Mouse (Mus musculus): ENCODE results near the gene Megf11. TPM values are rescaled to one million over a fixed set of nuclear protein-coding genes. Genes with fewer than 3 reads are reported as not detected.

Gene Megf11
- total and polyA plus RNA-seq, 3 experiments, result 0.33 to 0.38 TPM; not detected in 1

DNA sequence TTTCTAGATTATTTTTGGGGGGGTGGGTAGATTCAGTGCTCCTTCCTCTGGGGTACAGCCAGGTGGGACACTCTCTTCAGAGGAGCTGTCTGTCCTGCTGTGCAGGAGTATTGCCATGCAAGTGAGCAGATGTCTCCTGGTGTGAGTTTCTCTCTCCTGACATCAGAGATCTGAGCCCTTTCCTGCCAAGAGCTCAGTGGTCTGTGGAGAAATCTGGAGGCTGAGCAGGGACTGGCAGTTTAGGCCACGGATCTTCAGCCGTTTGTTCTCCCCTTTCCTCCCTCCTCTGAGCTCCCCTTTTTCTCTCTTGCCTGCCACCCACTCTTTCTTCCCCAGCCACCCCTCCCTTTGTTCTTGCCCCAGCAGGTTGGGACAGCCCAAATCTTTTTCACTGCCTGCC is 264.5 kb downstream of the Megf11 start:
- TF ChIP-seq GATA2 (IDR thresholded peaks at IDR 0.05; ENCODE audit: borderline replicate concordance, low read depth, low read length), result no peak
- TF ChIP-seq POLR2AphosphoS5 (IDR thresholded peaks at IDR 0.05; ENCODE audit: insufficient replicate concordance, low read depth, low read length), result no peak
- no peak for TF ChIP-seq GATA1 (IDR thresholded peaks at IDR 0.05; ENCODE audit: borderline replicate concordance, low read length)
- no peak for TF ChIP-seq CTCF (IDR thresholded peaks at IDR 0.05; ENCODE audit: low read depth, low read length)
- TF ChIP-seq TAL1 (conservative IDR thresholded peaks at IDR 0.05; ENCODE audit: low read depth, low read length), result no peak
- no peak for ATAC-seq (ENCODE audit: extremely low read depth, insufficient number of reproducible peaks, low FRiP score, poor library complexity, severe bottlenecking)
- Histone ChIP-seq H3K4me1 (ENCODE audit: insufficient read depth, low read depth, low read length) (no peaks in the 10 kb centered on the region), H3K36me3 (replicated peaks) (no peaks in the 10 kb centered on the region), H3K9me3 (replicated peaks) (no peaks in the 10 kb centered on the region), H3K27me3 (ENCODE audit: insufficient read depth, low read length) (peaks cover 39% of the 10 kb centered on the region), H3K4me3 (ENCODE audit: low read depth, low read length) (no peak overlapping the region)
- DNase-seq (ENCODE audit: low spot score), result no peak

DNA sequence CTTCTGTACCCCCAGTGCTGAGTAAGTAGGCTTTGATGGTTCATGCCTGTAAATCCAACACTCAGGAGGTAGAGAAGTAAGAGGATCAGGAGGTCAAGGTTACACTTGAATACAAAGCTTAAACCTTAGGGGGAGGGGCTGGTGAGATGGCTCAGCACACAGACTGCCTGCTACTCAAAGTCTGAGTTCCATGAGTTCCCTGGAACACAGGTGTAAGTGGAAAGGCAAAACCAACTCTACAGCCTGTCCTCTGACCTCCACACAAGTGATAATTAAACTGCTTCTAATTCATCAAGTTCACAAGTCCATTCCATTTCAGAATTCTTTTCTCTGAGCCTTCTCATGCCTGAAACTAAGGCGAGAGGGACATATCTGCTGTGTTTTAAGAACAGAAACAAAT is 265.8 kb downstream of the Megf11 start:
- no peak for TF ChIP-seq CTCF (IDR thresholded peaks at IDR 0.05; ENCODE audit: low read depth, low read length)
- TF ChIP-seq POLR2AphosphoS5 (IDR thresholded peaks at IDR 0.05; ENCODE audit: insufficient replicate concordance, low read depth, low read length), result no peak
- no peak for TF ChIP-seq GATA1 (IDR thresholded peaks at IDR 0.05; ENCODE audit: borderline replicate concordance, low read length)
- no peak for TF ChIP-seq TAL1 (conservative IDR thresholded peaks at IDR 0.05; ENCODE audit: low read depth, low read length)
- TF ChIP-seq GATA2 (IDR thresholded peaks at IDR 0.05; ENCODE audit: borderline replicate concordance, low read depth, low read length), result no peak
- DNase-seq (ENCODE audit: low spot score) (no peak), ATAC-seq (ENCODE audit: extremely low read depth, insufficient number of reproducible peaks, low FRiP score, poor library complexity, severe bottlenecking) (no peak)
- H3K27me3 ChIP-seq (ENCODE audit: insufficient read depth, low read length), result peaks cover 38% of the 10 kb centered on the region
- no peaks in the 10 kb centered on the region for H3K36me3 ChIP-seq (replicated peaks)
- no peak overlapping the region for H3K4me3 ChIP-seq (ENCODE audit: low read depth, low read length)
- H3K4me1 ChIP-seq (ENCODE audit: insufficient read depth, low read depth, low read length), result no peaks in the 10 kb centered on the region
- no peaks in the 10 kb centered on the region for H3K9me3 ChIP-seq (replicated peaks)

DNA sequence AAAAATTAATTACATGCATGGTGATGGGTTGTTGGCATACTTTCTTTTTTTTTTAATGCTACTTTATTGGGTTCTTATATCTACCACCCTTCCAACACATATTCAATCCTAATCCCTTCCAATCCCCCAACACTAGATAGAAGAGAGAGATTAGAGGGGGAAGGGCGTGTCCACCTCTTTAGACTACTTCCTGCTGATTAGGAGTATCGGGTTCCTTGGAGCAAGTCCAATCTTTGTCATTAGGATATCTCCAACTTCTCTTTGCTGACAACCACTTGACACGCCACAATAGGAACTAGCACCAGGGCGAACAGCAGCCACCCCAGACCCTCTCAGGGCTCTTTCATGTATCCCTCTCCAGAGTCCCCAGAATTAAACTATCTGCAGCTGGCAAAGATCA is 266.3 kb downstream of the Megf11 start:
- Histone ChIP-seq H3K9me3 (replicated peaks) (no peaks in the 10 kb centered on the region), H3K4me1 (ENCODE audit: insufficient read depth, low read depth, low read length) (no peaks in the 10 kb centered on the region), H3K36me3 (replicated peaks) (no peaks in the 10 kb centered on the region), H3K4me3 (ENCODE audit: low read depth, low read length) (no peak overlapping the region), H3K27me3 (ENCODE audit: insufficient read depth, low read length) (peaks cover 41% of the 10 kb centered on the region)
- TF ChIP-seq POLR2AphosphoS5 (IDR thresholded peaks at IDR 0.05; ENCODE audit: insufficient replicate concordance, low read depth, low read length) (no peak), CTCF (IDR thresholded peaks at IDR 0.05; ENCODE audit: low read depth, low read length) (no peak), GATA1 (IDR thresholded peaks at IDR 0.05; ENCODE audit: borderline replicate concordance, low read length) (no peak), TAL1 (conservative IDR thresholded peaks at IDR 0.05; ENCODE audit: low read depth, low read length) (no peak), GATA2 (IDR thresholded peaks at IDR 0.05; ENCODE audit: borderline replicate concordance, low read depth, low read length) (no peak)
- no peak for ATAC-seq (ENCODE audit: extremely low read depth, insufficient number of reproducible peaks, low FRiP score, poor library complexity, severe bottlenecking)
- no peak for DNase-seq (ENCODE audit: low spot score)

DNA sequence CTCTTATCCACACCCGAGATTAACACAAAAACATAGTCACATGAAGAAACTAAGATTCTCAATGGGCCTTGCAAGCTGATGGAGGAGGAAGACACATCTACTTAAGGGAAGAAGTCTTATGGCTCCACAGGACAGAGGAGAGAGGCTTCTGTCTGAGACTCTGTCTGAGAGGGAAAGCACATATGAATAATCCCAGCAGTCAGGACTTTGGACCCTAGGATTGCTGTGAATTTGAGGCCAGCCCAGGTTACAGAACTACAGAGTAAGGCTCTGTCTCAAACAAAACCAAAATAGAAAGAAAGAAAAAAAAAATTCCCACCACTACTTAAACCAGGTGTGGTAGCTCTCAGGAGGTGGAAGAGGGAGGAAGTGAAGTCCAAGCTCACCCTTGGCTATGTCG is 266.7 kb downstream of the Megf11 start:
- ATAC-seq (ENCODE audit: extremely low read depth, insufficient number of reproducible peaks, low FRiP score, poor library complexity, severe bottlenecking) (no peak), DNase-seq (ENCODE audit: low spot score) (no peak)
- Histone ChIP-seq H3K4me3 (ENCODE audit: low read depth, low read length) (no peak overlapping the region), H3K27me3 (ENCODE audit: insufficient read depth, low read length) (peaks cover 42% of the 10 kb centered on the region), H3K36me3 (replicated peaks) (no peaks in the 10 kb centered on the region), H3K4me1 (ENCODE audit: insufficient read depth, low read depth, low read length) (no peaks in the 10 kb centered on the region), H3K9me3 (replicated peaks) (no peaks in the 10 kb centered on the region)
- TF ChIP-seq GATA2 (IDR thresholded peaks at IDR 0.05; ENCODE audit: borderline replicate concordance, low read depth, low read length) (no peak), POLR2AphosphoS5 (IDR thresholded peaks at IDR 0.05; ENCODE audit: insufficient replicate concordance, low read depth, low read length) (no peak), GATA1 (IDR thresholded peaks at IDR 0.05; ENCODE audit: borderline replicate concordance, low read length) (no peak), CTCF (IDR thresholded peaks at IDR 0.05; ENCODE audit: low read depth, low read length) (no peak), TAL1 (conservative IDR thresholded peaks at IDR 0.05; ENCODE audit: low read depth, low read length) (no peak)

DNA sequence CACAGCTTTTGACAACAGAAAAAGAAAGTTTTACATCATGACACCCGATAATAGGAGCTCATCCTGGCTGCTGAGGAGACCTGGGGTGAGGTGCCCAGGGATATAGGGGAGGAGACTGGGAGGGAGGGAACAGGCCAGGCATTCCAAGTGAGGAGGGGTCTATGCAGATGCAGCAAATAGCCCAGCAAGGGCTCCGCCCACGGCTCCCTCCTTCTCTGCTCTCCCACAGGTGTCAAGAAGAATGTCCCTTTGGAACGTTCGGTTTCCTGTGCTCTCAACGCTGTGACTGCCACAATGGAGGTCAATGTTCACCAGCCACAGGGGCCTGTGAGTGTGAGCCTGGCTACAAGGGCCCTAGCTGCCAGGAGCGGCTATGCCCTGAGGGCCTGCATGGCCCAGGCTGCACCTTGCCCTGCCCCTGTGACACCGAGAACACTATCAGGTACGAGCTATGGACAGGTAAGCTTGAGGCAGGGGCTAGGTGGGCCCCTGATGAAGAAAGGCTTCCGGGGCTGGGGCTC is 267.5 kb downstream of the Megf11 start:
- Histone ChIP-seq H3K4me3 (ENCODE audit: low read depth, low read length) (no peak overlapping the region), H3K36me3 (replicated peaks) (no peaks in the 10 kb centered on the region), H3K27me3 (ENCODE audit: insufficient read depth, low read length) (peaks cover 43% of the 10 kb centered on the region), H3K4me1 (ENCODE audit: insufficient read depth, low read depth, low read length) (no peaks in the 10 kb centered on the region), H3K9me3 (replicated peaks) (no peaks in the 10 kb centered on the region)
- no peak for DNase-seq (ENCODE audit: low spot score)
- ATAC-seq (ENCODE audit: extremely low read depth, insufficient number of reproducible peaks, low FRiP score, poor library complexity, severe bottlenecking), result no peak
- TF ChIP-seq POLR2AphosphoS5 (IDR thresholded peaks at IDR 0.05; ENCODE audit: insufficient replicate concordance, low read depth, low read length) (no peak), GATA2 (IDR thresholded peaks at IDR 0.05; ENCODE audit: borderline replicate concordance, low read depth, low read length) (no peak), GATA1 (IDR thresholded peaks at IDR 0.05; ENCODE audit: borderline replicate concordance, low read length) (no peak), CTCF (IDR thresholded peaks at IDR 0.05; ENCODE audit: low read depth, low read length) (no peak), TAL1 (conservative IDR thresholded peaks at IDR 0.05; ENCODE audit: low read depth, low read length) (no peak)

DNA sequence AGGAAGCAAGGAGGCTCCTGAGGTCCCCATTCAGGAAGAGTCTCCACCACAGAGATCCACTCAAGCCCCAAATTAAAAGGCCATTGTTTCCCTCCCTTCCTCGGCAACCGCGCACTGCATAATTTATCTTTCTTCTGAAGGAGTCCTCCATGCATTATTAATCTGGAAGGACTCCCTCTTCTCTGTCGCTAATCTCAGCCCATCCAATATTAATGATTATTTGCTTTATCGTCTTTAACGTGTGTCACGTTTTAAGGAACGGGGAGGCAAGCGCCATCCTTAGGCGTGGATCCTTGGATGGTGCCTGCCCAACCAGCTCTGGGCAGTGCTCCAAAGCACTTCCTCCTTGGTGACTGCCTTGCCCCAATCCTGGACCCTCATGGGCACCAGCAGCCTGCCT is 269.3 kb downstream of the Megf11 start:
- DNase-seq (ENCODE audit: low spot score), result no peak
- ATAC-seq (ENCODE audit: extremely low read depth, insufficient number of reproducible peaks, low FRiP score, poor library complexity, severe bottlenecking), result no peak
- TF ChIP-seq POLR2AphosphoS5 (IDR thresholded peaks at IDR 0.05; ENCODE audit: insufficient replicate concordance, low read depth, low read length) (no peak), GATA2 (IDR thresholded peaks at IDR 0.05; ENCODE audit: borderline replicate concordance, low read depth, low read length) (no peak), CTCF (IDR thresholded peaks at IDR 0.05; ENCODE audit: low read depth, low read length) (no peak), TAL1 (conservative IDR thresholded peaks at IDR 0.05; ENCODE audit: low read depth, low read length) (no peak), GATA1 (IDR thresholded peaks at IDR 0.05; ENCODE audit: borderline replicate concordance, low read length) (no peak)

More for the DNA sequence above, 269.3 kb downstream of the Megf11 start:
- Histone ChIP-seq H3K36me3 (replicated peaks) (no peaks in the 10 kb centered on the region), H3K9me3 (replicated peaks) (no peaks in the 10 kb centered on the region), H3K4me3 (ENCODE audit: low read depth, low read length) (no peak overlapping the region), H3K4me1 (ENCODE audit: insufficient read depth, low read depth, low read length) (no peaks in the 10 kb centered on the region), H3K27me3 (ENCODE audit: insufficient read depth, low read length) (peaks cover 51% of the 10 kb centered on the region)

Measured in G1E (cell line).